Mouse (Mus musculus): ENCODE data around the gene Hc.

- TF ChIP-seq POLR2A (IDR thresholded peaks at IDR 0.05; ENCODE audit: borderline replicate concordance, extremely low read depth, insufficient read depth, insufficient read length, poor library complexity, severe bottlenecking): no peak
- no peak for TF ChIP-seq CTCF (IDR thresholded peaks at IDR 0.05; ENCODE audit: borderline replicate concordance, extremely low read depth, insufficient read depth, insufficient read length)
These were observed 22.5 kb downstream of the Hc start for GRCm38 (mm10) chr2:35038580-35039375.

All from brain, embryonic 14.5 days (tissue).